Mouse (Mus musculus) thymus, postnatal 4 days (tissue): Measurements from ENCODE around the gene Adh7.

Experiments used
- DNase-seq: peaks from one replicate; pipeline ENCODE4 v3.0.0; 2021

Gene Adh7

GRCm38 (mm10) chr3:138217631-138218264, at the start of gene Adh7:
Gene Adh7, plus strand, starts transcription at chr3:138217760.
- DNase-seq, result no peak

- peak; percentile 57 for DNase-seq
Observed at GRCm38 (mm10) chr3:138173291-138173690, 44.3 kb upstream of the Adh7 start.

- no peak for DNase-seq
Observed at GRCm38 (mm10) chr3:138175551-138175950, 42.0 kb upstream of the Adh7 start.

- DNase-seq, result no peak
Observed at GRCm38 (mm10) chr3:138182019-138182418, 35.5 kb upstream of the Adh7 start.

- DNase-seq, result no peak
Observed at GRCm38 (mm10) chr3:138183371-138183770, 34.2 kb upstream of the Adh7 start.

GRCm38 (mm10) chr3:138185290-138185689, 32.3 kb upstream of the Adh7 start:
- no peak for DNase-seq

GRCm38 (mm10) chr3:138185995-138186930, 31.3 kb upstream of the Adh7 start:
- no peak for DNase-seq

GRCm38 (mm10) chr3:138192260-138192659, 25.3 kb upstream of the Adh7 start:
- no peak for DNase-seq

- DNase-seq, result no peak
Observed at GRCm38 (mm10) chr3:138193683-138194302, 23.8 kb upstream of the Adh7 start, which contains the start of gene 4930579F01Rik. Gene 4930579F01Rik, minus strand, starts transcription at chr3:138193825.

GRCm38 (mm10) chr3:138197093-138197492, 20.5 kb upstream of the Adh7 start:
- DNase-seq, result no peak

- DNase-seq, result no peak
Observed at GRCm38 (mm10) chr3:138197556-138197955, 20.0 kb upstream of the Adh7 start.

GRCm38 (mm10) chr3:138197973-138198721, 19.4 kb upstream of the Adh7 start:
- peak; percentile 91 for DNase-seq

- DNase-seq, result no peak
Observed at GRCm38 (mm10) chr3:138198722-138199068, 18.9 kb upstream of the Adh7 start.

GRCm38 (mm10) chr3:138208821-138209220, 8.7 kb upstream of the Adh7 start:
- DNase-seq, result no peak

GRCm38 (mm10) chr3:138210432-138211075, 7.0 kb upstream of the Adh7 start:
- no peak for DNase-seq

- DNase-seq, result no peak
Observed at GRCm38 (mm10) chr3:138212431-138212951, 5.1 kb upstream of the Adh7 start.

GRCm38 (mm10) chr3:138215395-138215989, 2.1 kb upstream of the Adh7 start:
- DNase-seq, result no peak

GRCm38 (mm10) chr3:138216091-138216490, 1.5 kb upstream of the Adh7 start:
- no peak for DNase-seq

- no peak for DNase-seq
Observed at GRCm38 (mm10) chr3:138221116-138221515, 3.6 kb downstream of the Adh7 start.

GRCm38 (mm10) chr3:138222511-138222910, 5.0 kb downstream of the Adh7 start:
- no peak for DNase-seq

- DNase-seq, result peak; percentile 74
Observed at GRCm38 (mm10) chr3:138222952-138223351, 5.4 kb downstream of the Adh7 start.
